Mouse (Mus musculus) spleen, postnatal 4 days (tissue): ENCODE data around the gene Cacna1c.

ENCODE experiments used
- DNase-seq, 2 experiments: peaks; one replicate each; pipeline ENCODE4 v3.0.0; 2022; ENCODE audit warnings: low spot score in 2 of 2

Gene Cacna1c

DNA sequence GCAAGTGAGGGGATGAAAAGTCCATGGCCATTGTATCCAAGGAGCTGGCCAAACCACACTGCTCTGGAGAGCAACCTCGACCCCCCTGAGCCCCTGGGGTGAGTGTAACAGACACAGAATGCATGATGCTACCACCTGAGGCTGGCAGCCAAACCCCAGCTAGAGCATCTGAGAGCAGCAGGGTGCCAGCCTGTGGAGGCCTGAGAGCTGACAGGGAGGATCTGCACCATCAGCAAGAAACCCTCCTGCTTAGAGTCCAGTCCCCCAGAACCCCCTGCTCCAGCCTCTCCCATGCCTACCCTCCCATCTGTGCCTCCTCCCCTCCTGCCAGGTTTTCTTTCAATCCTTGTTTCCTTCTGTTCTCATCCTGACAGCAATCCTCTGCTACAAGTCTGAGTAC lies 385.4 kb downstream of the Cacna1c start:
- DNase-seq: no peak

DNA sequence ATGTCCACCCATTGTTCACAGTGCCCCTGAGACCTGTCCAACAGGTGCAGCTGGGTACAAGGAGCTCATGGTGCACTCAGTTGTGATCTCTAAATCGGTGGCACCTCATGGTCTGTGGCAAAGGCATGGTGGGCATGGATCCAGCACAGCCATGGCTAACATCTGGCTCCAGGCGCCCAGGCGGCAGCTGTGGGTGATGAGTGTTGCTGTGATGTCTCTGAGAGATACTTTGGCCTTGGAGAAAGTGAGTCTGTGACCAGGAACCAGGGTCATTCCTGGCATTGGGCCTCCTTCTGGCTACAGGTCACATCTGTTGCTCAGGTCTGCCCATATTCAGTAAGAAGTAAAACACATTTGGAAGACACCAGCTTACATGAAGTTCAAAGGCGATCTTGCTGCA lies 391.1 kb downstream of the Cacna1c start:
- no peak for DNase-seq

DNA sequence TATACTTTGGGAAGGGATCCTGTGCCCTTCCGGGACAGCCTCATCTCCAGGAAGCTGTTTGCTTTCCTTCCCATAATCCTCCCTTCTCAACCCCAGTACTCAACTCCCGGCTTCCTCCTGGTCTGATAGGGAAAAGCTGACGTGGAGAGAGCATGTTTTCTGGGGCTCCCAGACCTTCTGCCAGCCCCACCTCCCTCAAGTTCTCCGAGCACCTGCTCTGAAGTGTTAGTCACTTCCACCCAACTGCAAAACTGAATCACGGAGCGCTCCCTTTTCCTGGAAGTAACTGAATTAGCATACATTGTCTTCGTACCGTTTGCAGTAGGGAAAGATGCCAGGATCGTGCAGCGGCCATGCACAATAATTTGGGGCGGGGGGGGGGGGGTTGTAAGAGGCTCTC lies 393.9 kb downstream of the Cacna1c start:
- no peak for DNase-seq

DNA sequence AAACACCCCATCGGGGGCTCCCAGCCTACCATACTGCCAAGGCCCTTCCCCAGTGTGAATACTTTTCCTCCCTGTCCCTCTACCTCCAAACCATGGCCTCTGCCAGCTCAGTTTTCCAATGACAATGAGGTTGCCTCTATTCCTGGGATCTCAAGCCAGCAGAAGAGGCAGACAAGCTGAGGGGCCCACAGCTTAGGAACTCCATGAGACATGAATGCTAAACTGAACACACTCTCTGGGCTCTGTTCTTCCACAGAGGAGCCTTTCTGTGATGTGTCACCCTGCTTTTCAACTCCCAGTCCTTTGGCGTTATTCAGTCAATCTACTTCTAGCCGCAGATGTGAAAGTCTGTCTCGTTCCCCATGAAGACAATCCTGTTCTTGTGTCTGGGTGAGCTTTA lies 399.8 kb downstream of the Cacna1c start:
- no peak for DNase-seq

DNA sequence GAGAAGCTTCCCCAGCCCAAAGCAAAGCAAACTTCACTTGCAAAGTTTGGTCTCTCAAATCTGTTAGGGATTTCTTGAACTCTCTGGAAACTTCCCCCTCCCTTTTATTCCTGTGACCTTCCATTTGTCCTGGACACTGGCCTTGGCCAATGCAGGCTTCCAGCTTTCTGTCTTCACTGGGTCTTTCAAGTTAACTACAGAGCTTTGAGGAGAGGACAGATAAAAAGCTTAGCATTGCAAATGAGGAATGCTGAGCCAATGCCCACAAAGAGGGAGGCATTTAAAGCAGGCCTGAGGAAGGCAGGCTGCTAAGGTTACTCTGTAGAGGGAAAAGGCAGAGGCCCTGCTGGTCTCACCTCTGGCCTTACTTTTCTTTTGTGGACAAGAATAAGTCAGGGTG lies 400.5 kb downstream of the Cacna1c start:
- no peak for DNase-seq

DNA sequence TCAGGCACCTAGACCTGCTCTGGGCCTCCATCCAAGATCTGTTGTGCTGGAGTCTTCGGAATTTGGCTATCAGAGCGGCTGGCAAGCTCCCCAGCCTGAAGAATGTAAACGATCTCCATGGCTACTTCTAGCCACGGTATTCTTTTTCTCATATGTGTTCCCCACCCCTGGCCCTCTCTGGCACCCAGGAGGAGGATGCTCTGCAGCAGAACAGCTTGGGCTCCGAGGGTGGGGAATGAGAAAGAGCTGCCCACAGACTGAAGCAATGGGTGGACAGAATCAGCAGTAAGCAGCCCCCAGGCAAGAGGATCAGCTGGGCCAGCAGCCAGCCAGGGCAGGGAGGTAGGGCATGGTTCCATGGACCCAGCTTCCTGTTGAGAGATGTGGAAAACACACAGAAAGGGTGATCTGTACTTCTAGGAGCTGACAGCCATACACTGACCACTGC lies 404.3 kb downstream of the Cacna1c start:
- DNase-seq: no peak

DNA sequence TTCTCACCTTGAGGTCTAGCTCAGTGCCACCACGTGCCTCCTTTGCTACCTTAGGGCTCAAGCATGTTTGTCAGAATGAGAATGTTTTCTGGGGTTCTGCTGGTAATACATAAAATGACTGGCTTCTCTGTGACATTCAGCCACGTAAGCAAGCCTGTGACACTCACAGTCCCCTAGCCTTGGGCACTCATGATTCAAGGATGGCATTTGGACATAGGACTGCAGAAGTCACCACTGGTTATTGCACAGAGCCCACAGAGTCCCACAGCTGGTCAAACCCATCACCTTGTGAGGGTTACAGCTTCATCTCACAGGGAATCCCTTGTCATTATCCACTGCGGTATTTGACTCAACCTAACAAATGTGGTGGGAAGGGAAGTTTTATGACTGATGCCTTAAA lies 408.3 kb downstream of the Cacna1c start:
- no peak for DNase-seq

DNA sequence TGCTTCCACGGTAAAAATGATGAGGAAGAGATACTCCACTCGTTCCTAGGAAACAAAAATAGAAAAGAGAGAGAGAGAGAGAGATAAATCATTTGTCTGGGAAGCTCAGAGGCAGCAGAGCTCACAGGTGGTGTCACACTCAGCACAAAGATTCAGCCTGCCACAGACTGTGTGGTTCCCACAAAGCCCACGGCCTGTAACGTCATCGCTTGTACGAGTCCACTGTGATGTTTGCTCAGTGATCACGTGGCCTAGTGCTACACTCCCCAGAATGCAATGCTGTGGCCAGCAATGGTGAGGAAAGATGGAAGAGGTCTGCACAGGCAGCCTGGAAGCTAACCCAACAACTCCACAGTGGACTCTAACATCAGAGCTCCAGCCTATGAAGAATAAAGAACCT lies 415.9 kb downstream of the Cacna1c start:
- no peak for DNase-seq

DNA sequence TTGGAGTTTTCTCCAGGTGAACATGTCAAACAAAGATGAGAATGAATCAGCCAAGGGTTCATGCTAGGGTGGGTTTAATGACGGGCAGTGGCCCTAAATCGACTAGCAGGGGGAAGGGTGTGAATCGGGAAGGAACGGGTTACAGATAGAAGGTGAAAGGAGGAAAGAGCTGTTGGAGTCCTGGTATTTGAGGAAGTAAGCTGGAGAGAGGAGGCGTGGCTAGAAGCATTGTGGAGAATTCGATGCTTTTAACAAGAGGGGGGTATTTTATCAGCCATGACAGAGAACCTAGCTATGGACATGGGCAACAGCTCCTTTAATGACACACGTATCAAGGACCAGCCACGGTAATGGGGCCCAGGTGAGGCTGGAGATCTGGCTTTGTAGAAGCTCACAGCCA lies 417.0 kb downstream of the Cacna1c start:
- DNase-seq: no peak

DNA sequence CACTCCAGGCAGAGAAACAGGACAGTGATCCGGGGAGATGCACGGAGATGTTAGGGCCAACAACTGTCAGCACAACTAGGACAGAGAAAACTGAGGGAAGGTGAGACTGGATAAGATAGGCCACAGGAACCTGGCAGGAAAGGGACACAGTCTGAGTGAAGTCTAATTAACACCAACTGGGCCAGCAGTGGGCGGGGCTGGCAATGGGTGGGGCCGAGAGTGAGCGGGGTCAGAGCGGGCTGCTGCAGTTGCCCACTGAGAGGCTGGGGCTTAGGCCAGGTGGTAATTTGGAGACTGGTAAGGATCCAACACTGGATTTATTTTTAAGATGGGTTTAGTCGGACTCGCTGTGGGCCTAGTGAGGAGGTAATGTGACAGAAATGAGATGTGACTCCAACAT lies 418.8 kb downstream of the Cacna1c start:
- peak in 1 of 2 experiments; percentile 25 for DNase-seq

DNA sequence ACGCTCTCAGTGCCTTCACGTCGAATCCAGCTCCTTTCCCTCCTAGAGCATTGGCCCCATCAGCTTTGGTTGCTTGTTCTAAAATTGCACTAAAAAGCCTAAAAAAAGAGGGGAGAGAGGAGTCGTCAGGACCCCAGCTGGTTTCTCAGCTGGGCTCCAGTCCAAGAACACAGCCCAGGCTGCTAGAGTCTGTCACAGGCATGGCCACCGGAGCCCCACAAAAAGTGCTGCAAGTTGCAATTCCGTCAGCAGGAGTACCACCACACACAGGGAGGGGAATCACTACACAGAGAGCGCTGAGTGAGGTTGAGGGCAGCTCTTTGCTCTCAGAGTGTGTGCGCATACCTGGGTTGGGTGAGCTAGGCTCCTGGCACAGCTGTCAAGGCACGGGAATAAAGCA lies 419.8 kb downstream of the Cacna1c start:
- DNase-seq: no peak

DNA sequence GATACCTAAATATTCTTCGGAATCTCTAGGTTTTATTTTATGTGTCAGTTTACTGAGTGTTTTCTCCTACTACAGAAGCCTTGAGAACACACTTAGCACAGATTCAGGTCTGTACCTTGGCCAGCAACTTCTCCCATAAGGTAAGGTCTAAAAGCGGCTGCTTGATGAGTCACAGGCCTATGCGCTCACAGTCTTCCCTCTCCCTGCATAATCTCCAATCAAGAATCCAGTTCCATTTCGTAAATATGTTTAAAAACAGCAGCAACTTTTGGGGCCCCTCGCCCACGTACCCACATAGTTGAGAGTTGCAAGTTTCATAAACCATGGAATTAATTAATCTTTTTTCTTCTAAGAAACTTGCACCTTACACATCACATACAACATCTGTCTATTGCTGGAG lies 423.6 kb downstream of the Cacna1c start:
- no peak for DNase-seq

DNA sequence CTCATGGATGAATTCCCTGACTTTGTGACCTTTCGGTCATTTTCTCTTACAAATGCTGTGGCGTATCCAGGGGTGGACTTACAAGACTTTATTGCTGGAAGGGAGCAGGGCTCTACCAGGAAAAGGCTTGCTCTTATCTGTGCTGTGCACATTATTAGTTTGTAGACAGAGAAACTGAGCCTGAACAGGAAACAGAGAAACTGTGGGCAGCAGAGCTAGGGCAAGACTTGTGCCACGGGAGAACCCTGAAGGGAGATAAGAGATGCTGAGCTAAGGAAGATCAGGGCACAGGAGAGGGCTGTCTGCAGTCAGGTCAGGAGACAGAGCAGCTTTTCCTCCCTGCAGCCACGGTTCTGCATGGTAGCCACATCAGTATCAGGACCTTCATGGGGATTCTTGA lies 425.1 kb downstream of the Cacna1c start:
- DNase-seq: no peak

DNA sequence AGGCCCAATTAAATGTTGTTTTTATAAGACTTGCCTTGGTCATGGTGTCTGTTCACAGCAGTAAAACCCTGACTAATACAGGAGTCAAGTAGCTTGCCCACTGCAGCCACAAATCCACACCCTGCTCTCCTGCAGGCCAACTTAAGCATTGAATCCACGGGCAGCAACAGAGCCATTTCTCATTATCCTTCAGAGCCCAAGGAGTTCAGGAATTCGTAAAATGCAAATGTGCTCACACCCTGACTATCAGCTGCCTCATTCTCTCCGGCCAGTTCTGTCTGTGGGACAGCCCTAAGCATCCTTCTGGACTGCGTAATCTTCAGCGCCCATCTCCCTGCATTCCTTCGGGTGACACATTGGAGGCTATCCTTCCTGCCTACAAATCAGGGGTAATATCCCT lies 425.8 kb downstream of the Cacna1c start:
- no peak for DNase-seq

DNA sequence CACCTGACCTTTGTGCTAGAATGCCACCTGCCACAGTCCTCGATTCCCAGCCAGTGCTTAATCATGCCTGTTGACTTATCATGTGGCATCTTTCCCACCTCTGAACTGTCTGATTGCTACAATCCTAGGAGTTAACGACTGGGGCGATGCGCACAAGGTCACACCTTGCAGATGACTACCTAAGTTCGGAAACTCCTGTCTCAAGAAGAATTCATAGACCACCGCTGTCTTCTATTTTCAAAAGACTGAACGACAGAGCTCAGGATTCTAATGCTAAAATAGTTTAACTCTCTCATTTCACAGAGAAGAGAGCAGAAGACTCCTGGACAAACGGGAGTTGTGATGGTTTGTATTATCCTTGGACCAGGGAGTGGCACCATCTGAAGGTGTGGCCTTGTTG lies 426.4 kb downstream of the Cacna1c start:
- no peak for DNase-seq

DNA sequence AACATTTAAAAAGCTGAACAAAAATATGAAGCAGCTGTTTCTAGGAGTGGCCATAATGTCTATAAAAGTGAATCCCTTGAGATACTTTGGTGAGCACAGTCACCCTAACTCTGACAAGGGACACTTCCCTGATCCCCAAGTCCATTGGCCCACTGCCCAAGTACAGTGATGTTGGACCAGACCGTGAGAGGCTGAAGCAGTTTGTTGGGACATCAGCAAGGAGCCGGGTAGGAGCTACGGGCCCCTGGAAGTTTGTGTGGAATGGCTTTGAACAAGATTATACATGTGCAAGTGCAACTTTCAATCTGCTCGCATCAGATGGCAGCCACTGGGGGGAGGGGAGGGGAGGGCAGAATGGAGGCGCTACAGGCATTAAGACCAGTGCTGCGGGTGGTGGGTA lies 428.5 kb downstream of the Cacna1c start:
- no peak for DNase-seq

DNA sequence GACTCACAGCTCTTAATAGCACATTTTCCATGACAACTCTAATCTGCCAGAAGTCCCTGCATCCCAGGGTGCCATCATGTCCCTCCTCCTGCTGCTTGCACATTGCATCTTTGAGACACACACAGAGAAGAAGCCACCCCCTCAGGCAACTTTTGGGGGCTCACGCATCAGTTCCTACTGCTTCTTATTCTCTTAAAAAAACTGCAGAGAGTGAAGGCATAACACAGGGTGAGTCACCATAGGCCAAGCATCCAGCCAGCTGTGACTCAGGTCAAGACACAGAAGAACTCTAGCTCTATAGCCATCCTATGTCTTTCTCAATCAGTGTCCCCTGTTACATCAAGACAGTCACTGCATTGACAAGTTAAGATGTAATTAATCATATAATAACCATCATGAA lies 431.0 kb downstream of the Cacna1c start:
- DNase-seq: no peak

DNA sequence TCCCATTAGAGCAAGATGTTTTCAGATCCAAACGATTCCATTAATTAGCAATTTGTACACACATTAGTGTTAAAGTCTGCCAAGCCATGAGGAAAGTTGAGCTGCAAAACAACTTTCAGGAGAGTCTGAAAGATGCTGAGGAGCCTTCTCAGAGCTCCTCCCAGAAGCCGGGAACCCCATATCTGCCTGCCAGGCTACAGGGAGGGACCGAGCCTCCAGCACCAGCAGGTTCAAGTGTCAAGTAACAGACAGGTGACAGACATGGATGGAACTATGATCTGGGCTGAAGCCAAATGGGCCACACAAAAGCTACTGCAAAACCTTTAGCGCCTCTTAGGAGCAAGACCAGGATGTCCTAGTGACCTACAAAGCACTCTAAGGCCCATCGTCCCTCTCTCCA lies 437.2 kb downstream of the Cacna1c start:
- peak in 1 of 2 experiments; percentile 36 for DNase-seq

DNA sequence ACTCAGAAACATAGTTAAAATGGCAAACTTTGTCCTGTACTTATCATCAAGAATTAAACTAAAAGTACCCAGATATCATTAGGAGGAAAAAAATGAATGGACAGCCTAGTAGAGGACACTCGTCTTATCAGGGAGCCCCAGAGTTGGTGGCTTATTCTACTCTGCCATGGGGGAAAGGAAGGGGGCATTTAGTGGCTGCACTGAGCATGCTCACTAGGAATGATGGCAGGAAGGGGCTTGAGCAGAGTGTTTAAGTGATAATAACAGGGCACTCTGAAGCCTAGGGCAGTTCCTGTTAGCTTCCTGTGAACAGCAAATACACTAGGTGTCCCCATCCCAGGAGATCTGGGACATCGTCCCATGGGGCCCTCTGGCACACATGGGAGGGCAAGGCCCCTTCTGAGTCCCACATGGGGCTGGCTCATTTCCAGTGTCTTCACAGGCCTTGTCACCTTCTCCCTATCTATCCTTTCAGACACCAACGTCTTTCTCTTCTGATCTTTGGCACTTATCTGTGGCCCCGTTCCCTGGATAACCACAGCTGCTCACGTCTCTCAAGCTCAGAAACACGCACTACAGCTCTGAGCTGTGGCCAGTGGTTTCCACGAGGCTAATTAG lies 437.8 kb downstream of the Cacna1c start:
- peak in 1 of 2 experiments; percentile 41 for DNase-seq

DNA sequence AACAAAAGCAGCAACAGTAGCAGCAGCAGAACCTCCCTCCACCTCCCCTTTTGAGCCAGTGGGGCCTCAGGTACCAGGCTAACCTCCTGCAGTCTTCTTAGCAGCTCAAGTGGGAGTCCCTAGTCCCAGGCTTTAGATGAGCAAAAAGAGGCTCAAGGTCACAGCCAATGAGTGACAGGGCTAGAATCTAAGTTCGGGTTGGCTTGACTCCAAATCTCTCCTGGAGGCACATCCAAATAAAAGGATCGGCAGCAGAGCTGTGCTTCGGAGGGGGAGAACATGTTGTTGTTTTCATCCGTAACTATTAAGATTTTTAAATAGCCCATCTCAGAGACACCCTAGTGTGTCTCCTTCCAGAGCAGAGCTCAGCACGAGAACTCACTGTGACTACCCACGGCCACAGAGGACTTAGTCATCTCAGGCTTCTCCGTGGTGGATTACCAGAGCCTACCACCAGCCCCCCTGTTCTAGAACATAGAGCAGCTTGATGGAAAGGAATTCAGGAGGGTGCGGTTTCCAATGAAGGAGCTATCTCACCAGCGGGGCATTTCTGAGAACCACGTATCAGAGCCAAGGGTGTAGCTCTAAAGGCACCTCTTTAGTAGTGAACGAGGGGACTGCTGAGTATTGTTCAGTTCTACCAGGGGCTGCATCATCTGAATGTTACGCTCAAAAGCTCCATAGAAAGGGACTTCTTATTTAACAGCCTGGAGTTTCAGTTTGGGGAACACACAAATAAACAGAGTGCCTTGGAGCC lies 438.5 kb downstream of the Cacna1c start:
- peak in 1 of 2 experiments; percentile 24 for DNase-seq

DNA sequence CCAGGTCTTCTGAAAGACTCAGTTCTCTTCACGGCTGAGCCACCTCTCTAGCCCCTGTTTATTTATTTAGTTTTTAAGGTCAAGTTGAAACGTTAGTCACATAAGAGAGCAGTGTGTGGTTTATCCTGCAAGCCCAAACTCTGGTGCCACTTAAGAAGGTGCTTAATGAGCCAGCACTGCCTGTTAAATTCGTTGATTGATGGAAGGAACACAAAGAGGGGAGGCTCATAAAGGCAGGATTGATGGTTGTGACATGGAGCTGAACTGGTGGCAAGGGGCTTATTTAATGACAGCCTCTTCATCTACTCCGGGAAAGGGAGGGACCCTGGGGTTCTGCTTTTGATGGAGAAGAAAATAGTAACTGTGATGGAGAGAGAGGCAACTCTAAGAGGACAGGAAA lies 439.7 kb downstream of the Cacna1c start:
- DNase-seq: no peak

DNA sequence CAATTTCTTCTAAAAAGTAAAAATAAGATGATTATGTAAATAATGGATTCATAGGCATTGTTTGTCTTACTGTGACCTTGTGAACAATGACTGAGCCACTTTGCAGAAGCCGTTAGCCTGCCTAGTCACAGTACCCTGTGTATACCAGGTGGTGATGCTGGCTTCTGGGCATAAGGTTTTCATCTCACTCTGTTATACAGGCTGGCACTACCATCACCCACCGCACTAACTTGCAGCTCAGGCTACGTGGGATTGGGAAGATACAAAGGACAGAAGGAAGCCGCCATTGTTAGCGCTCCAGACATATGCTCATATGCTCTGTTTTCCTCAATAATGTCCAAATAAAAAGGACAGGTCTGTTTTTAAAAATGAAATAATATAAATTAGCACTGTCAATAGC lies 440.4 kb downstream of the Cacna1c start:
- no peak for DNase-seq

DNA sequence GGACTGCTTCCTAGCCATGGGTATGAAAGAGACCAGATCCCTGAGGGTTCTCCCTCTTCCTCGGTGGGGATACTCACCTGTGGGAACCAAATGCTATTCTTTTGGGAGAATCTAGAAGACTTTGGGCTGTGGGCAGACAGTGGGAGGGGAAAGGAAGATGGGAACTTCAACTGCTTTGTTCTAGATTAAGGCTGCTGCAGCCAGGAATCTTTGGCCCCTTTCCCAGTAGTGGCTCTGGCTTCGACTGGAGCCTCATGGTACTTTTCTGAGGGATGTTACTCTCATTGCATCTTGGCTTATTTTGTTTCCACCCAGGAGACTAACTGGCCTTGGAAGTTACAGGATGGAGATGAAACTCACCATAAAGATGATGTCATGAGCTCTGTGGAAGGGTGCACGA lies 441.8 kb downstream of the Cacna1c start:
- DNase-seq: no peak

DNA sequence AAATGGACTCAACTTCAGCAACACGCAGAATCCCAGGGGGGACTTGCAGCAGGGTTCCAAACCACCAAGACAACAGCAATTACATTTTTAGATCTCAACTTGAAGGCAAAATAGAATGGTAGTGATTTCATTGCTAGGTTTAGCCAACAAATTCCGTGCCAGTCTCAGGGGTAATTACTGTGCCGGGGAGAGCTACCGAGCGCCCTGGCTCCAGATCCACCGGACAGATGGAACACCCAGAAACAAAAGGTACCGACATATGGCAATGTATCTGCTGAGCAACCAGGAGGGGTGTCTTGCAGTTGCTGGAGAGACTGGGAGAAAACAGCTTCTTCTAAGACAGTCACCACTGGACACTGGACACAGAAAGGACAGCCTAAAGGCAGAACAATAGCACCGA lies 442.4 kb downstream of the Cacna1c start:
- DNase-seq: no peak
